Mouse (Mus musculus): ENCODE measurements at regions not wholly inside any gene's neighbourhood (a gene's known extent, or its start where the extent isn't known, plus 50 kb on each side); places are given as distances from the start of the nearest gene placed in this dataset.

GRCm38 (mm10) chr13:37619841-37620725, 158.1 kb upstream of the Rreb1 start:
- peak; percentile 50 for DNase-seq (ENCODE audit: low spot score)

GRCm38 (mm10) chr13:37621319-37622050, 156.7 kb upstream of the Rreb1 start:
- no peak for DNase-seq (ENCODE audit: low spot score)

GRCm38 (mm10) chr13:37622366-37623088, 155.7 kb upstream of the Rreb1 start:
- DNase-seq (ENCODE audit: low spot score) = peak; percentile 50

- no peak for DNase-seq (ENCODE audit: low spot score)
Observed at GRCm38 (mm10) chr13:37624741-37625140, 153.5 kb upstream of the Rreb1 start.

GRCm38 (mm10) chr13:37625532-37626235, 152.5 kb upstream of the Rreb1 start:
- no peak for DNase-seq (ENCODE audit: low spot score)

- DNase-seq (ENCODE audit: low spot score) = no peak
Observed at GRCm38 (mm10) chr13:37628391-37629270, 149.6 kb upstream of the Rreb1 start.

GRCm38 (mm10) chr13:37629271-37629899, 148.8 kb upstream of the Rreb1 start:
- DNase-seq (ENCODE audit: low spot score) = peak; percentile 74

GRCm38 (mm10) chr13:37632835-37633440, 145.3 kb upstream of the Rreb1 start:
- no peak for DNase-seq (ENCODE audit: low spot score)

GRCm38 (mm10) chr13:37636363-37636762, 141.8 kb upstream of the Rreb1 start:
- DNase-seq (ENCODE audit: low spot score) = no peak

- DNase-seq (ENCODE audit: low spot score) = no peak
Observed at GRCm38 (mm10) chr13:37637151-37637550, 141.0 kb upstream of the Rreb1 start.

GRCm38 (mm10) chr13:37638071-37638511, 140.1 kb upstream of the Rreb1 start:
- no peak for DNase-seq (ENCODE audit: low spot score)

- DNase-seq (ENCODE audit: low spot score) = no peak
Observed at GRCm38 (mm10) chr13:37642410-37643093, 135.6 kb upstream of the Rreb1 start.

GRCm38 (mm10) chr13:37644751-37645181, 133.4 kb upstream of the Rreb1 start:
- DNase-seq (ENCODE audit: low spot score) = no peak

- no peak for DNase-seq (ENCODE audit: low spot score)
Observed at GRCm38 (mm10) chr13:37649467-37650080, 128.6 kb upstream of the Rreb1 start.

- DNase-seq (ENCODE audit: low spot score) = no peak
Observed at GRCm38 (mm10) chr13:37651221-37651946, 126.8 kb upstream of the Rreb1 start.

- no peak for DNase-seq (ENCODE audit: low spot score)
Observed at GRCm38 (mm10) chr13:37654651-37655050, 123.5 kb upstream of the Rreb1 start.

- peak; percentile 74 for DNase-seq (ENCODE audit: low spot score)
Observed at GRCm38 (mm10) chr13:37657248-37657647, 121.0 kb upstream of the Rreb1 start.

- no peak for DNase-seq (ENCODE audit: low spot score)
Observed at GRCm38 (mm10) chr13:37658034-37658433, 120.2 kb upstream of the Rreb1 start.

Data from ovary, adult 18-20 months (tissue).